Mouse (Mus musculus): Measurements from ENCODE around the gene Specc1. TPM values are rescaled to one million over a fixed set of nuclear protein-coding genes. Genes with fewer than 3 reads are reported as not detected.

The Specc1 gene
- total RNA-seq, 2 experiments from 2014 or later: 0.98 to 2.3 TPM

- DNase-seq (ENCODE audit: low spot score): no peak
These were observed 10.5 kb downstream of the Specc1 start for GRCm38 (mm10) chr11:61967034-61967433.

DNA sequence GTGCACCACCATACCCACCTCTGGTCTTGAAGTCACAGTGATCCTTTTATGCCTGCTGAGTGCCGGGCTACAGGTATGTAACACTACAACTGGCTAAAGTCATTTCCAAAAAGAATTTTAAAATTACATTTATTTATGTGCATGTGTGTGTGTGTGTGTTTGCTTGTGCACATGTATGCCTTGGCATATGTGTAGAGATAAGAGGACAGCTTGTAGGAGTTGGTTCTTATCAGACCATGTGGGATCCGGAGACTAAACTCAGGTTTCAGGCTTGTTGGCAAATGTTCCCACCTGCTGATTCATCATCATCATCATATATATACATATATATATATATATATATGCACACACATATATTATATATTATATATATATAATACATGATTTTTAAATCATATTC is 12.3 kb downstream of the Specc1 start:
- DNase-seq (ENCODE audit: low spot score): no peak

GRCm38 (mm10) chr11:61970901-61971300 is 14.3 kb downstream of the Specc1 start:
- no peak for DNase-seq (ENCODE audit: low spot score)

DNA sequence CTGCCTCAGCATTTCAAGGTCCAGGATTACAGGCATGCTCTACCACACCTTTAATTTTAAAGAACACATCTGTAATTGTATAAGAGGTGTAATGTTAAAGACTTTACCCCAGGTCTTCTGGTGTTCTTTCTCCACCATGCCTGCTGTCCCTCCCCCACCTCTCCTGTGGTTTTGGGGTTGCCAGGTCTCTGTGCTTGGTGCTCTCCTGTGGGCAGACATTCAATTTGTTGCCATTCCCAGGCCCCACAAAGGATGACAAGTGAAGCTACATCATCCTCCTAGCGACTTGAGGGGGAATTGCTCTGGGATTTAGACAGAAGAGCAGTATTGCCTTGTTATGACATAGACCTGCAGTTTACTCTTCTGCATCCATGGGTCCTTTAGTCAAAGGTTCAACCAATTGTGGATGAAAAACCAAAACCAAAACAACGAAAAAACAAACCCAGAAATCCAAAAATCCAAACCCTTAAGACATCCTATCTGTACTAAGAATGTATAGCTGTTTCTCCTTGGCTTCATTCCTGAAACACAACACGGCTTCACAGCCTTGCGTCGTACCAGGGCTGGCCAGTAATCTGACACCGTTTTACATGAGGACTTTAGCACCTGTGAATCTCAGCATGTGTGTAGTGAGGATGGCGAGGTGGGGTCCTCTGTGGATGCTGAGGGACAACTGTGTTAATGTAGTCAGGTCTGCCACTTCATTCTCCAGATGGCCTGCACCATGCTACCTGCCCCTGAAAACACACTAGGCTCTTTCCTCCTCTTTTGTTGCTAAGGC is 15.1 kb downstream of the Specc1 start:
- DNase-seq (ENCODE audit: low spot score): no peak

DNA sequence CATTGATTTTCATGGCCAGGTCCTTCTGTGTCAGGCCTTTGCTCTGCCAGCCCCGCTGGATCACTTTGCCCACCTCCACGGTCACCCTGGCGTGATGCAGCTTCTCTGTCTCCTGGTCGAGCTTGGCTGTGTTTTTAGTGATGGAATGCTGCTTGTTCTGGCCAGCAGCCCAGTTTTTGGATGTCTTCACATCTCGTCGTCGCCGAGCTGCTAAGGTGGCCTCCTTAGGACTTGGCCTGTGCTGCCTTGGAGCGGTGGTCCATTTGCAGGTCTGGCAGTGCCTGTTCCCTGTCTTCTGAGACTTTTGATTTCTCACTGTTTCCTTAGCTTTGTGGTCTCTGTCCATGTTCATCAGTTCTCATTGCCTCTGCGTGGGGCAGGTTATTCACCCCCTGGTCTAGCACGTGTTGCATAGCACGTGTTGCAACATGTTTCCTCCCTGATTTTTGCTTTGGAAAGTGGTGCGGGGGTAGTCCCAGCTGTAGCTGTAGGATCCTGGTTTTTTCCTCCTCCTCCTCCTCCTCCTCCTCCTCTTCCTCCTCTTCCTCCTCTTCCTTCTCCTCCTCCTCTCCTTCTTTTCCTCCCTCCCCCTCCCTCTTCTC is 17.6 kb downstream of the Specc1 start:
- DNase-seq (ENCODE audit: low spot score): no peak

- DNase-seq (ENCODE audit: low spot score): no peak
These were observed 19.2 kb downstream of the Specc1 start for GRCm38 (mm10) chr11:61975783-61976182.

DNA sequence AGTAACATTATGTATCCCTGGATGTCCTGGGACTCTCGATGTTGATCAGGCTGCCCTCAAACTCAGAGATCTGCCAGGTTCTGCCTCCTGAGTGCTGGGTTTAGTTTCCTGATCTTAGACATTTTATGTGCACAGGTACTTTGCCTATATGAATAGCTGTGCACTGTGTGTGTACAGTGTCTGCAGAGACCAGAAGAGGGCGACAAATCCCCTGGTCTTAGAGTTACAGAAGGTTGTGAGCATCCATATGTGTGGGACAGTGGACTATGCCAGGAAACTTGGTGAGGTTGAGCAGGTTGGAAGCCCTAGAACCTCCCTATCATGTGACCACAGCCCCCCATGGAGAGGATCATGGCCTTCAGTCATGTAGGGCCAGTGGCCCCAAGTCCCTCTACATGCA is 24.7 kb downstream of the Specc1 start:
- no peak for DNase-seq (ENCODE audit: low spot score)

- DNase-seq (ENCODE audit: low spot score): no peak
These were observed 26.3 kb downstream of the Specc1 start for GRCm38 (mm10) chr11:61982828-61983227.

- no peak for DNase-seq (ENCODE audit: low spot score)
These were observed 30.4 kb downstream of the Specc1 start for GRCm38 (mm10) chr11:61986939-61987338.

GRCm38 (mm10) chr11:61989647-61990046 is 33.1 kb downstream of the Specc1 start:
- no peak for DNase-seq (ENCODE audit: low spot score)

GRCm38 (mm10) chr11:61991576-61991975 is 35.0 kb downstream of the Specc1 start:
- no peak for DNase-seq (ENCODE audit: low spot score)

DNA sequence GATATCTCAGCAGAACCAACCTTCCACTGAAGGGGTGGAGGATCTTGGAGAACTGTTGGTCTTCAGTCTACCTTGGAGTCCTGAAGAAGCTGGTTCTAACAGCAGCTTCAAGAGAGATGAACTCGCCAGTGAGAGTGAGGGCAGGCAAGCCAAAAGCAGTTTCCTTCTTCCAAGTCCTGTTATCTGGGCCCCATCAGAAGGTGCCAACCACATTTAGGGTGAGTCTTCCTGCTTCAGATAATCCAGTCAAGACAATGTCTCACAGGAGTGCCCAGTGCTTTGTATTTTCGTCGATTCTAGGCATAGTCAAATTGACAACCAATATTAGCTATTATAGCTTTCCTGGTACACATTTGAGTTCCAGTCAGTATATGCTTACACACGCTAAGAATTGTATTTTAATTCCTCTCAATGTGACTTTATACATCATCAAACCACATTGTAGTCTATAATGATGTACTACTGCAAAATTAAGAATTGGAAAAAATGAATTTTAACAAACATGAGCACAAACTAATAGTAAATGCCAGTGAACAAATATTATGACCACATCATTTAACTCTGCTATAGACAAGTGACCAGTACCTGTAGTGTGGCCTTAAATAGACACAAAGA is 36.2 kb downstream of the Specc1 start:
- no peak for DNase-seq (ENCODE audit: low spot score)

- DNase-seq (ENCODE audit: low spot score): no peak
These were observed 42.9 kb downstream of the Specc1 start for GRCm38 (mm10) chr11:61999501-61999900.

GRCm38 (mm10) chr11:62000099-62000498 is 43.5 kb downstream of the Specc1 start:
- no peak for DNase-seq (ENCODE audit: low spot score)

DNA sequence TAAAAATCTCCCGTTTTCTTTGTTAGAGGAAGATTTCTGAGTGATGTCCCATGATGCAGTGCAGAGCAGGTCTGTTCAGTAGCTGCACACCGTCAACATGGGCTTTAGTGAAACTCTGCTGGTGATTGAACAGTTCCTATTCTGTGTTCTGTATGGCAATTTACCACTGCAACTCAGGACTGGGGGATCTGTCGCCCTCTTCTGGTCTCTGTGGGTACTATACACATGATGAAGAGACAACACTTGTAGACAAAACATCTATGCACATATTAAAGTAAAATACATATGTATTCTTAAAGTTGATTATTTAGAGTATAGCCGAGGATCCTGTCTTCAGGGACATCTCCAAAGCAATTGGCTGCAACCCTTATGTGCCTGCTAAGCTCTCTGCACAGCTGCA is 45.4 kb downstream of the Specc1 start:
- DNase-seq (ENCODE audit: low spot score): no peak

DNA sequence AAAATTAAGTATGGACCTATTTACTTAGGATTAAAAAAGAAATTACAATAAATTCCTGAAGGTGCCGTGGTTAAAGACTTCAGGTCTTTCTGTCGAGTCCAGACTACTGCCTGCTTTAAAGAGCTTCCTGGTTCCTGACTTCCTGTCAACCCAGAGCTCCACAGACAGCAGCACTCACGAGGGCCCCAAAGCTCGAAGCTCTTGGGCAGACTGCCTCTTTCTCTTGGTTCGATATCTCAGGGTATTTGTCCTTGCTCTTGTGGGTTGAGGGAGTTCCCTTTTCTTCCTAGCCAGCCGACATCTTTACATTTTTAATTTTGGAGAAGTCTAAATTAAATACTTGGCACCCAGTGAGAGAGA is 48.3 kb downstream of the Specc1 start:
- DNase-seq (ENCODE audit: low spot score): no peak

DNA sequence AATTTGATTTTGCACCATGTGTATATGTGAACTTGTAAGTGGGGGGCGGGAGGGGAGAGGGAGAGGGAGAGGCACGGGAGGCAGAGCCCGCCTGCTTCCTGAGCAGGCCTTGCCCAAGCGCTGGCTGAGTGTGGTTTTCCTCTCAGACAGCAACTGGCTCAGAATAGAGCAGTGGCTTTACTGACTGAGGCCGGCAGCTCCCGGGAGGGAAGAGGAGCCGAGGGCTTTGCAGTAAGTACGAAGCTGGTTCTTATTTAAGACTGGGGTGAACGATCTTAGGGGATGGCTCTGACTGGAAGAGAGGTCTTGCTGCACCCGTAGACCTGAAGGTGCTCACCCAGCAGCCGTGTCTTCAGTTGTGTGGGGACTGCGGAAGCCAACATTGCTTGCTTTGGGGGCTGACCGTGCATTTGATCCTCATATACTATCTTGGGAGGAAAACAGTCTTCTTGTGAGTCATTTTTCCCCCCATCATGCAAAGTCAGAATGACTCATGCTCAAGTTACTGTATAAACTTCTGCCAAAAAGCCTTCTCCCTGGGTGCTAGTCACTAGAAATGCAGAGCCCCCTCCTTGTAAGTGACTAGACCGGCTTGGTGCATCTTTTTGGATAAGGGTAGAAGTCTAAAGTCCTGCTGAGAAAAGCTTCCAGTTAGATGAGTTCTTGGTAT is 48.8 kb downstream of the Specc1 start:
- no peak for DNase-seq (ENCODE audit: low spot score)

- DNase-seq (ENCODE audit: low spot score): no peak
These were observed 49.3 kb downstream of the Specc1 start for GRCm38 (mm10) chr11:62005911-62006260.

GRCm38 (mm10) chr11:62006680-62007079 is 50.1 kb downstream of the Specc1 start:
- DNase-seq (ENCODE audit: low spot score): no peak

- no peak for DNase-seq (ENCODE audit: low spot score)
These were observed 51.4 kb downstream of the Specc1 start for GRCm38 (mm10) chr11:62007984-62008383.

GRCm38 (mm10) chr11:62010625-62011231 is 54.2 kb downstream of the Specc1 start:
- DNase-seq (ENCODE audit: low spot score): no peak

GRCm38 (mm10) chr11:62012039-62012438 is 55.5 kb downstream of the Specc1 start:
- DNase-seq (ENCODE audit: low spot score): no peak
